Mouse (Mus musculus) B cell, adult 2 months (primary cell): ENCODE data around the gene Kpna4.
A peak's percentile ranks its signal among the peaks of the same experiment; 100 is the strongest.

Experiments used
- DNase-seq, 2 experiments: peaks; one replicate each; pipeline ENCODE4 v3.0.0; 2022

The Kpna4 gene

DNA sequence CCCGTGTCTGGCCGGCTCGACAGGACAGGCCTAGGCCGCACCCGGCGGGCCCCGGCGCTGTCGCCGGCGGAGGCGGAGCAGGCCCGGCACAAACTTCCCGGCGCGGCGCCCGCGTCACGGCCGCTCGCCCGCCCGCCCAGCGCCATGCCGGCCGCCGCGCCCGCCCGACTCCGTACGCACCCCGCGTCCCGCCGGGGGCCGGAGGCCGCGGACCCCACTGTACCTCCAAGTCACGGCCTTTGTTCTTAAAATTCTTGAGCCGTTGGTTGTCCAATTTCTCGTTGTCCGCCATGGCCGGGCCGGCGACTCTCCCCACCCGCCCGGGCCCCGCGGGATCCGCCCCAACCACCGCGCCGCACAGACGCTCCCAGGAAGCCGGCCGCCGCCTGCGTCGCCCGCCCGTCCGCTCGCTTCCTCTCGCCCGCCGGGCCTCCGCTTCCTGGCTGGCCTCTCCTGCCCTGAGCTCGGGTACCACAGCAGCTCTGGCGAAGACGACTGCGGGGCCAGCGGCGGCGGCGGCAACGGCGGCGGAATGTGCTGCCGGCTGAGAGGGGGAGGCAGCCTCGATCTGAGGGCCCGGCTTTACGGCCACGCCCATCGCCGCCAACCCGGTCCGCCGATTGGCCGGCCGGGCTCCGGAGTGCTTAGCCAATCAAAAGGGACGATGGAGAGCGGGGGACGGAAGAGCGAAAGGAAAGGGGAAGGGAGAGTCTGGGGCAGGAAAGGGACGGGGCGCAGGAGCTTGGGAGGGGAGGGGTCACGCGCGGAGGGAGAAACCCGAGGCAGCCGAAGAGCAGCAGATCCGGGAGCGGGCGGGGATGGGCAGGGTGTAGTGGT, at the start of gene Kpna4:
Gene Kpna4 (minus strand): TSS at position 605 of the 837 bp plus-strand sequence.
- peak; percentile 92 to 93 for DNase-seq

DNA sequence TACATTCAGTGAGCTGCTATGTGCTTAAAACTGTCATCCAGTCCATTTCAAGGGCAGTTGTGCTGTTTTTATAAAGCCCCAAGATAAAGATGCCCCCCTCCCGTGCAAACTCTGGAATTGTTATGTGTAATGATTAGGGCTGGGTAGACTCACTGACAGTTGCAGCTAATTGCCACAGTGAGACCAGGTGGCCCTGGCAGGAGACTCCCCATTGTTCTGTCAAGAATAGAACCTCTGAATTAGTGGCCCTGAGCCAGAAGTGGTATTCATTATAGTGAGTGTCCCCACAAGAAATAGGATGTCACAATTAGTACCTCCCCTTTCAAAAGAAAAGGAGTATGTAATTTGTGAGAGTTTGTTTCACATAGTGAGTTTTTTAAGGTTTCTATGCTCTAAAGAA, 48.3 kb upstream of the Kpna4 start:
- no peak for DNase-seq

DNA sequence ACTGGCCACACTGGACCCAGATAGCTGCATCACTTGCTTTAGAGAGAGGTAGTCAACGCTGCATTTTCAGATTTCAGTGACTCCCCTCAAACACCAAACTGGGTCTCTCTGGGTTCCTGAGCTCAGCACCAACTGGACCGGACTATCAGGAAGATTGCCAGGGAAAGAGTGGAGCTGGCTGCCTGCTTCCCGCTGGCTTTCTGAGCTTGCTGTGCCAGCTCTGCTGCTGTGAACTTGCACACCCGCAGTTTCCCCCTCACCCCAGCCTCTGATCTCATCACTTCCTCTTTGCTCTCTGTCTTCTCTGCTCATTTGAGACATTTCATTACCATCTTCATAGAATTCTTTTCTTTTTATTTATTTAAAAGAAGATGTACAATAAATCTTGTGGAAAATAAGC, 44.2 kb upstream of the Kpna4 start:
- peak; percentile 54 to 59 for DNase-seq

DNA sequence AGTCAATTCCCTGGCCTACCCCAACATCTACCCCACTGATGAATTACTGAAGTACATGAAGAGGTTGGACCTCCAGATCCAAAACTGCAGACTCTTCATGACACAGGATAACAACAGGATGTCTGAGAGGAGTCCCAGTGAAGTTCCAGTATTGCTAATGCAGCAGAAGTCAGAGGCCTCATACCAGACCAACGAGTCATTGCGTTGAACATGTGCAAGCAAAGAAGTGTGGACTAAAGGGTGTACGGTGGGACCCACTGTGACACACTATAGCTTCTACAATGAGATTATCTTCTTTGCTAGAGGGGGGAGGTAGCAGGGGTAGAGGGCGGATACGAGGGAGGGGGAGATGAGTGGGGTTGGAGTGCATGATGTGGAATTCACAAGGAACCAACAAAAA, 42.9 kb upstream of the Kpna4 start:
- no peak for DNase-seq

DNA sequence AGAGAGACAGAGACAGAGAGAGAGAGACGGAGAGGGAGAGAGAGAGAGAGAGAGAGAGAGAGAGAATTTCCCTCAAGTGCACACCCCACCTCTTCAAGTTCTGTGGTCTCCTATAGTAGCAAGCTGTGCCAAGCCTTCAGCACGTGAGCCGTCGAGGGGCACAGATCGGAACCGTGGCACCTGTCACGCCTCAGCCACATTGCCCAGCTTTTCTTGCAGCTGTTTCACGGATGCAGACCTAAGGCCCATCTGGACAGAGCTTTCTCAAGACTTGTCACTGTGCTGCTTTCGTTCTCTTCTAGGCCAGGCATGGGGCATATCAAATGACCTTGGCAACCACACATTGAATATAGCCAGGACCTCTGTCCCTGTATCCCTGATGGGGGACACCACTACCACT, 41.8 kb upstream of the Kpna4 start:
- DNase-seq = no peak

DNA sequence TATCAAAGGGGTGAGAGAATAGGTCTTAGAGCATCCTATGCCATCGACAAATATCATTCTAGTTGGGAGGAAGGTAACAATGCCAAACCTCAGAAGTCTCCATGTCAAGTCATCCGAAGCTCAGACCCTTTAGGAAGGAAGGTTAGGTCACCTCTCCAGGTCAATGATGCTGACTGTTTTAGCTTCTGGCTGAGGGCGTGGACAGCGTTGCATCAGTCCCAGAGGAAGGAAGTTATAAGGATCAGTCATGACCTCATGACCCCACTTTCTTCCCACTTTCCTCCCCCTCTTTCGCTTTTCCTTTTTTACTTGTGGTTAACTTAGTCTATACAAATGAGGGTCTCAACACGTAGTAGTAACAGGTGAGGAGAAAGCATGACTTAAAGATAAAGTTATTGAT, 36.1 kb upstream of the Kpna4 start:
- DNase-seq = no peak

DNA sequence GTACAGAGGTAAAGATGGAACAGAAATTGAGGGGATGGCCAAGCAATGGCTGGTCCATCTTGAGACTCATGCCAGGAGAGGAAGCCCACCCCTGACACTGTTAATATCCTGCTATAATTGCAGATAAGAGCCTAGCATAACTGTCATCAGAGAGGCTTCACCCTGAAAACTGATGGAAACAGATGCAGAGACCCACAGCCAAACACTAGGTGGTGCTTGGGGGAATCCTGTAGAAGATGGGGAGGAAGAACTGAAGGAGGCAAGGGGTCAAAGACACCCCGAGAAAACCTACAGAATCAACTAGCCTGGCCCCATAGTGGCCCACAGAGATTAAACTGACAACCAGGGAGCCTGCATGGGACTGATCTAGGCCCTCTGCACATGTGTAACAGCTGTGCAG, 33.5 kb upstream of the Kpna4 start:
- no peak for DNase-seq

DNA sequence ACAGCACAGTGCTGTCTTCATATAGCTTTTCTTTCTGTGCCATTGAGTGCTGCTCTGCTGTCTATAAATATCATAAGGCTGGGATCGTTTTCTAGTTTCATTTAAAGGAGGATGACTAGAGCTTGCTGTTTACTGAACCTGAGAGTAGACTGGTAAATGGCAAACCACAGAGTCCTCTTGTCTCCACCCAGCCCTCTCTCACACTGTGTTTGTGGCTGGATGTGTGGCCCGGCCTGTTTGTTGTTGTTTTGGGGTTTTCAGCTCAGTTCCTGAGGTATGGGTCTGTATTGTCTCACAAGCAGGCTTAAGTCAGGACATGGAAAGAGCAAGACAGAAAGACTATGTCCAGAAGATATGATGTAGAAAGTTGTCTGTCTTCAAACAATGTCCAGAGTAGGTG, 32.6 kb upstream of the Kpna4 start:
- DNase-seq = no peak

DNA sequence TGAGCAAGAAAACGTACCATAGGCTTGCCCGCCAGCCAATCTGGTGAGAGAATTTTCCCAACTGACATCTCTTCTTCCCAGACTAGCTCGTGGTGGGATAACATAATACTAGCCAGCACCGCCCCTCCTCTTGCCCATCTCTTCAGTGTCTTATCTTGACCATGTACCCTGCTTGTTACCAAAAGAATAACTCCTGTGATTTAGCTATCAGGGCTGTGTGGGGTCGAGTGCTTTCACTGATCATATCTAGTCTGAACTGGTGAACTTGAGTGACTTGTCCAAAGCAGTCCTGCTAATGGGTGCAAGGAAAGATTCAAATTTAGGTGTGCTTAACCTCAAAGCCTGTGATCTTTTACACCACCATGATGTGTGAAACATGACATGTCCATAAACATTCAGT, 31.0 kb upstream of the Kpna4 start:
- no peak for DNase-seq

DNA sequence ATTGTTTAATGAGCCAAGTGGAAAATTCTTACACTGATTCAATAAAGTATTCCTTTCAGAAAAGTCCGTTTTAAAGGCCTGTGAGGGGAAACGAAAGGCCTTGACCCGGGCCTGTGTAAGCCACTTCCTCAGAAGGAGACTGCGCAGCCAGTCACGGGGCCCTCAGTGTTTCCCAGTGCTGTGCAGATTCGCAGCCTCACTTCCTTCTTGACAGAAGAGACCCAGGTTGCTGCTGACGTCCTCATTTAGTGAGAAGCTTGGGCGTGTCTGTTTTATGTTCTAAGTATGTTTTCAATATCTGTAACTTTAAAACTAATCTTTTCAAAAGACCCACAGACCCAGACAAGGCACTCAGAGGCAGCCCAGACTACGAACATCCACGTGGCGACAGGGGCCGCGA, 29.6 kb upstream of the Kpna4 start:
- peak; percentile 80 to 84 for DNase-seq

DNA sequence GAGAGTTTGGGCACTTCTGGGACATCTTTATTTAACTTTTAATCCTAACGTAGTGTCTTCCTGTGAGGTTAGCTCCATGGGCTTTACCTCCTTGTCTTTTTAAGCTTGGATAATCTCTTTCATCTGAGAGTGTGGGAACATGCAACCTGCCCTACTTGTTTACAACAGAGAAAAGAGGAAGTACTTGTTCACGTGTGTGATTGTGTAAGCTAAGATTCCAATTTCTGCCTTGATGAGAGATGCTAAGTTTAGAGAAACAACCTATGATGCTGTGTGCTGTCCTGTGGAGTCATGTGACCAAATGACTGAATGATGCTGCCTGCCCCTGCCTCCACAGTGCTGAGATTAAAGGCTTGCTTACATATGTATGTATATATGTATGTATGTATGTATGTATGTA, 27.8 kb upstream of the Kpna4 start:
- peak; percentile 50 to 59 for DNase-seq

DNA sequence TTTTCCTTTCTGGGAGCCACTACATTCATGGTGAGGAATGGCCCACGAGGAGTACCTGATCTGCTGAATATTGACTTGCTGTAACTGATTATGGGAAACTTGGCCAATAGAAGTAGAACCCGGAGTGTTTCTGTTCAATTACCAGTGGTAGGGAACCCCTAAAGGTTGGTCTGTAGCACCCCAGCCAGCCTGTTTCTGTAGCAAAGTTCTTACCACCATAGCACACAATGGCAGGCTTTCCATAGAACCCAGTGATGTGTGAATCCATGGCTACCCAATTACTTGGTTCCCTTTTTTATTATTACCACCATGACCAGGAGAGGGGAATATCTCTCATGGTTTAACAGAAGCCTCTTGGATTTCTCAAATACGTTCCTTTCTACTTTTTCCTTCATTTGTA, 24.0 kb upstream of the Kpna4 start:
- no peak for DNase-seq

DNA sequence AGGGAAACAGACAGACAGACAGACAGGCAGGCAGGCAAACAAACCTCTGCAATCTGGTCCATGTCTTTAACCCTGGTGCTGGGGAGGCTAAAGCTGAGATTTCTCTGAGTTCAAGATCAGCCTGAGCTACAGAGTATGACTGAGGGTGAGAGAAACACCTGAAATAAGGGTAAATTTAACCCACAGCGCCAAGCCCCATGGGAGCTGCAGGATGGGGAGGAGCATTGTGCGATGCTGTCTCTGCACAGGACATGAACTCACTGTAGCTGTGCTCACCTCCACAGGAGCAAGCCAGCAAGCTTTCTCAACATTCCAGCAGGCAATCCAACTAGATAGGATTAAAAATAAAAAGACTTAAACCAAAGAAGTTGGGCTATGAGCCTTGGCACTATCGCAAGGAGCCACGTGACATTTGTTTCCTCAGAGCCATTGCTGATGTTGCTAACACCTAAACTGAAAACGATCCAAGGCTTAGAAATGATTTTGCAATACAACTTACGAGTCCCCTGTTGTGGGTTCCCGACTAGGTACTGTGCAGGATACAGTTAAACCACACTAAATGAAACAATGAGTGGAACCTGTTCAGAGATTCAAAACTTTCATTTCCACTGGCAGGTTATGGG, 15.6 kb upstream of the Kpna4 start:
- peak; percentile 38 to 52 for DNase-seq

DNA sequence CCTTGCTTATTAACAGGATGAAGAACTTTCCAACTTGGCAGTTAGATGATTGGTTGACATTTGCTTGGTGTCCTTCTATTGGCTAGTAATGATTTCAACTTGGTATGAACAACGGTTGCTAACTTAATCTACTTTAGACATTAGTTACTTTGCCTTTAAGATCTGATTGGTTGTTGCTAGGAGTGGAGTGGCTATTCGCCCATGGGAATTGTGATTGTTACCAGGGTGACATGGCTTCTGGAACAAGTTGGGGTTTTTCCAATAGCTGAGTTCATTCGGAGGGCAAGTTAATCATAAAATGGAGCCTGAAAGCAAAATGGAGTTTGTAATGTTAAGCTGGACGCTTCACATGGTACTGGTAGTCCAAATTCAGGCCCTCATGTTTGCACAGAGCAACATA, 13.9 kb upstream of the Kpna4 start:
- DNase-seq = no peak

DNA sequence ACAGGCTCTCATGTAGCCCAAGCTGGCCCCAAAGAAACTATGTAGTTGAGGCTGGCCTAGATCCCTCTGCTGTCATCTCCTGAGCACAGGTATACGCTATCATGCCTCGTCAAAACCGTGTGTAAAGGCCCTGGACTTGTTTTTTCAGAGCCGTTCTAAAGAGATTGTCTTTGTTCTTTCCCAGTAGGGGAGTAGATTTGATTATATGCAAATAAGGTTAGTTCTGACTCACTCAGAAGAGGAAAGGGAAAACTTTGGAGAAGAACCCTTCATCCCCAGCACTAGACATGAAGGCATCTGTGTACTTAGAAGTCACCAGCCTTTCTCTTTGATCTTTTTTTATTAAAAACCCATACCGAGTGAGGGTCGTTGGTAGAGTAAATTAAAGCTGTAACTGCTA, 9.1 kb upstream of the Kpna4 start:
- no peak for DNase-seq

DNA sequence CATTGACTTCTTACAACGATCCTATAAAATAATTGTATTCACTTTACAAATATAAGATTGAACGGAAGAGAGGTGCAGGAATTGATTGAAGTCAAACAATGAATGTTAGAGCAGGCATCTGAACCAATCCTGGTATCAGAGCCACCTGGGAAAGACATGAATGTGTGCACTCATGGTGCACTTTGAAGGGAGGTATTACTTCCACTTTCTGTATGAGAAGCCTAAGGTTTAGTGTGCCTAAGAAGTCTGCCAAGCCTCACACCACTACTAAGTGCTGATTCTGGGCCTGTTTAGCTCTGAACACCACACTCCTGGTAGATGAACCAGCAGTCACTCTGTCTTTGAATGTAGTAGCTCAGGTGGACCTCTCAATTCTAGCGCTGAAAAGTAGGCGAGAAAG, 4.1 kb upstream of the Kpna4 start:
- DNase-seq = no peak

DNA sequence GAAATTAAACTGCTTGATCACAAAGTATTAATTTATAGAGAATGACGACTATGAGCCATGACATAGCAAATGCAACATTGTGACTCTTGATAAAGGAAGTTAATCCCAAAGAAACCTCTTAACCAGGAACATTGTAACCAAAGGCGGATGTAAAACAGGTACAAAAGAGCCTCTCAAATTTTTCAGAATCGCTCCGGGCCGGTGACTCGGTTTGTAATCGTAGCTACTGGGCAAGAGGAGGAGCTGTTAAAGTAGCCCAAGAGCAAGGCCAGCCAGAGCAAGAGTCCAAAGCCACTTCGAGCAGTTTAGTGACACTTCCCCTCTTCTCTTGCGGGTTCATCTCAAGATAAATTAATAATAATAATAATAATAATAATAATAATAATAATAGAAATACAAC, 780 bp upstream of the Kpna4 start:
- DNase-seq = no peak

DNA sequence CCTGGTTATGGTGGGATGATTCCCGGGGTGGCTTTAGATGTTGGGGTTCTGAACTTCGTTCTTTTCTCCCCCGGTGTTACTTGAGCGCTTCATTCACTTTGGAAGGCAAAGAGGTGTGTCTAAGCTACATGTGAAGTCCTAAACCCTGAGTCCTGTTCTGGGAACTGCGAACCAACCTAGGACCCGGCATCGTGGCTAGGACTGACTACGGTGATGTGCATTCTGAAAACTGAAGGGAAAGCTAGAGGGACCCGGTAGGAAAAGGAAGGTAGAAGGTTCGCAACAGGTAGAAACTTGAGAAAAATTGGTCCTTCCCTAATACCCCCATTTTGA, 399 bp upstream of the Kpna4 start:
- no peak for DNase-seq

DNA sequence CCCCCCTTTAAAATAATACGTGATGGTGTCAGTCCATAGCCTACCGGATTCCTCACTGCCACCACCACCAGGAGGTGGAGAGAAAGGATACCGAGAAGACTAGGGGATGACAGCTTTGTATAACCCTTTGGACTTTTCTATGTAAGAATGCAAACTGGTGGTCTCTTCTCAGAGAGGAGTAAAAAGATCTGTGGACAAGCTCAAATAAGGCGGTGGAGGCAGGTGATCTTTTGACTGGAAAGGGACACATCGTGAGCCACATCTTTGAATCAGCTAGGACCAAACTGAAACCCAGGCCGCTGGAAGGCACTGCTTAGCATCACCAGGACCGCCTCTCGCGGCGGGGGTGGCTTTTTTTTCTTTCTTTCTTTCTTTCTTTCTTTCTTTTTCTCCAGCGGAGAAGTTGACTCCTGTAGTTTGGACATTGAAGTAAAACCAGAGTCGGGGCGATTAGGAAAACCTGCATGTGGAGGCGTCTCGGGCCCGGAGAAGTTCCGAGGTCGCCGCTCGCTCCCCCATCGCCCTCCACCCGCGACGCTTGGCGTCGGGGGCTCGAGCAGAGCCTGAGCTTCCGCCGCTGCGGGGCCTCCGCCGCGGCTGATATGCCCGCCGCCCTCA, 913 bp downstream of the Kpna4 start:
- DNase-seq = peak; percentile 53 to 55

DNA sequence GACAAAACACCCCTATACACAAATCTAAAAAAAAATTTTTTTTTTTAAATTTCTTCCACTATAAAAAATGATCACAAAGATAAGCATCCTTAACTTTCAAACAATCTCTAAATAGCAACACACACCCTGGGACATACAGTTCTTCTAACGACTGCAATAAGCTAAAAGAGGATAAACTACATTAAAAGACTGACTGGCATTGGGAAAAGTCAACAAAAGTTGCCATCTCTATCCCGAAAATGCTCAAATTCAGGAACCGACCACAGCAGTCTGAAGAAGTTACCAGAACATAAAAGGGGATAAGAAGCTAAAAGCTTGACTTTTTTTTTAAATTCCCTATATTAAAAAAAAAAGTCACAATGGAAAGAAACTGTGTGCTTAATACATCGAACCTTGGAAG, 1.5 kb downstream of the Kpna4 start:
- DNase-seq = no peak

DNA sequence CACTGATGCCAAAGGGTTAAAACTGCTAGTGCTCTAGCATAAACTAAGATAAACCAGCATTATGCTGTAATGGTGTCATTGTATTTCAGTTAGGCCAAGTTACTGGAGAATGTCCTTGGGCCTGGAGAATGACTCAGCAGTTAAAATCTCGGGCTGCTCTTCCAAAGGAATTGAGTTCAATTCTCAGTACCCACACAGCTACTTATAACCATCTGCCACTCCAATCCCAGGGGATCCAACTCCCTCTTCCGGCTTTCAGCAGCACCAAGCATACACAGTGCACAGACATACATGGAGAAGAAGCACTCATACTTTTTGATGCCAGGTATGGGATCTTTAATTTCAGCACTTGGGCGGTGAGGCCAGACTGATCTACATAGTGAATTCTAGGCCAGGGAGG, 8.1 kb downstream of the Kpna4 start:
- no peak for DNase-seq

DNA sequence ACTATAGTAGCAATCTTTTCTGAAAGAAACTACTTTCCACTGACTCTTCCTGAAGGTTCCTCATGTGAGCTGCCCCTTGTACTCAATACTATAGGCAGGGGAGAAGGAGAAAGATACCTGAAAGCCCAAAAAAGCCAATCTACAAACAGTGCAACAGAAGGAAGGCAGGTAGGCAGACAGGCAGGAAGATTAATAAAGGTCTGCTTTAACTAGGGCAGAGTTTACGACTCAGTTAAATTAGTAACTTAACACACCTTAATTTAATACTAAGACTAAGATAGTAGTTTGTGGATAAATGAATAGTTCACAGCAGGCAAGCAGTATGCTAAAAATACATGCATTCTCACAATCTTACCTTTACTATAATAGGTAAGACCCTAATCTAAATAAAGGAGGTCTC, 12.2 kb downstream of the Kpna4 start:
- no peak for DNase-seq

DNA sequence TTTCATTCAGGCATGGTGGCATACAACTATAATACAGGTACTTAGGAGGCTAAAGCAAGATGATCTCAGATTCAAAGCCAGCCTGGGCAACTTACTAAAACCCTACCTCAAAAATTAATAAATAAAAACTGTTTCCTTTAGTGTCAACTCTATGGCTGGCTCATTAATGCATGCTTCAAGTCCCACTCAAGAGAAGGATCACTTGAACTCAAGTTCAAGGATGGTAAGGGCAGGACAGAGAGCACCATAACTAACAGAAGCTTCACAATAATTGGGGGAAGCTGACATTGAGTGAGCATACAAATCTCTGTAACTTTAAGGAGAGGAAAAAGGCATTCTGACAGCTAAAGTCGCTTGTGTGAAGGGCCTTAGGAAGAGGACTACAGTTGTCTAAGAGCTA, 13.0 kb downstream of the Kpna4 start:
- DNase-seq = no peak

DNA sequence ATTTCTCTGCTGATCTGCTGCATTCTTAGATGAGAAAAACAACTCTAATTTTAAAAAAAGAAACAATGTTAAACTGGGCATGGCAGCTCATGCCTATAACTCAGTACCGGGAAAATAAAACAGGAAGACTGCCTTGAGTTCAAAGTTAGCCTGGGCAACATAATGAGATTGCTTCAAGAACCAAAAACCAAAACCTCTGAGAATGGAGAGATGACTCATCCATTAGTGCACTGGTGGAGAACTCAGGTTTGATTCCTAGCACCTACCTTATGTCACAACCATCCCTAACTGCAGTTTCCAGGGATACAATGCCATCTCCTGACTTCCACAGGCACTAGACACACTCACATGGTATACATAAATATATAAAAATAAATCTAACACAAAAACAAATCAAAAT, 17.8 kb downstream of the Kpna4 start:
- DNase-seq = no peak

DNA sequence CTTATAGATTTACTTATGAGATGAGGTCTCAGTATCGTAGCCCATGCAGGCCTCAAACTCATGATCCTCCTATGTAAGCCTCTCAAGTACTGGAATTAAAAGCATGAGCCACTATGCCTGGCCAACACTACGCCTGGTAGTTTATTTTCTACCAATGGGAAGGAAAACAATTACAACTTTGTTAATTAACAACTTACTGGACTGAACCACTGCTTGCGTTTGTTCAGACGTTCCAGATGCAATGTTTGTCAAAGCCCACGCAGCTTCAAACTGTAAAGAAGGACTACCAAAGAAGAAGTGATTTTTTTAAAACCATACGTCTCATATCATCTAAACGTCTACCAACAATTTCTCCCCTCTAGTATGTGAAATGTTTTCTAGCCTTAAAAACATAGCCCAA, 32.5 kb downstream of the Kpna4 start:
- no peak for DNase-seq
